Mouse (Mus musculus) embryonic facial prominence, embryonic 14.5 days (tissue): ENCODE measurements at regions not wholly inside any gene's neighbourhood (a gene's known extent, or its start where the extent isn't known, plus 50 kb on each side); places are given as distances from the start of the nearest gene placed in this dataset.
A peak's percentile ranks its signal among the peaks of the same experiment; 100 is the strongest.

Source experiments
- ATAC-seq: fragments of 200-750 bp; cut with Nextera tagmentation; 2 replicates; pipeline ENCODE4 v1.8.0; 2017; ENCODE audit warnings: low read depth, moderate number of reproducible peaks, moderate TSS enrichment
- DNase-seq: peaks from one replicate; pipeline ENCODE4 v3.0.0-alpha.2; 2015; ENCODE audit warnings: low spot score
- H3K27ac ChIP-seq: fragments of 300-500 bp; sonication (generic); replicated peaks from 2 replicates; pipeline ENCODE4 v1.5.1; 2014; ENCODE audit warnings: low read depth, mild to moderate bottlenecking, low read length, moderate library complexity
- H3K27me3 ChIP-seq: fragments of 300-500 bp; sonication (generic); replicated peaks from 2 replicates; pipeline ENCODE4 v1.6.1; 2014; ENCODE audit warnings: low read length; ENCODE audit not compliant: control insufficient read depth, insufficient read depth
- H3K36me3 ChIP-seq: fragments of 300-500 bp; sonication (generic); 2 replicates; pipeline ENCODE4 v1.6.1; 2014; ENCODE audit warnings: low read length, mixed read lengths; ENCODE audit not compliant: control insufficient read depth, insufficient read depth
- H3K4me1 ChIP-seq: fragments of 300-500 bp; sonication (generic); 2 replicates; pipeline ENCODE4 v1.6.1; 2014; ENCODE audit warnings: antibody characterized with exemption, low read length; ENCODE audit not compliant: control insufficient read depth, insufficient read depth
- H3K4me2 ChIP-seq: fragments of 300-500 bp; sonication (generic); 2 replicates; pipeline ENCODE4 v1.6.1; 2014; ENCODE audit warnings: low read depth, mild to moderate bottlenecking, low read length, moderate library complexity, mixed read lengths
- H3K4me3 ChIP-seq: fragments of 300-500 bp; sonication (generic); 2 replicates; pipeline ENCODE4 v1.5.1; 2014; ENCODE audit warnings: low read depth, mild to moderate bottlenecking, low read length
- H3K9ac ChIP-seq: fragments of 300-500 bp; sonication (generic); 2 replicates; pipeline ENCODE4 v1.6.1; 2014; ENCODE audit warnings: low read depth, mild to moderate bottlenecking, low read length, moderate library complexity, mixed read lengths
- H3K9me3 ChIP-seq: fragments of 300-500 bp; sonication (generic); 2 replicates; pipeline ENCODE4 v1.6.1; 2016; ENCODE audit warnings: low read length; ENCODE audit not compliant: control insufficient read depth
- WGBS: fragments of 180-500 bp; shearing (Covaris S2); extraction: QIAGEN DNeasy Blood & Tissue Kit; methylation state at CpG from one replicate; pipeline ENCODE4 v1.1.7; 2014; 5-methylcytosine and 5-hydroxymethylcytosine counted together

DNA sequence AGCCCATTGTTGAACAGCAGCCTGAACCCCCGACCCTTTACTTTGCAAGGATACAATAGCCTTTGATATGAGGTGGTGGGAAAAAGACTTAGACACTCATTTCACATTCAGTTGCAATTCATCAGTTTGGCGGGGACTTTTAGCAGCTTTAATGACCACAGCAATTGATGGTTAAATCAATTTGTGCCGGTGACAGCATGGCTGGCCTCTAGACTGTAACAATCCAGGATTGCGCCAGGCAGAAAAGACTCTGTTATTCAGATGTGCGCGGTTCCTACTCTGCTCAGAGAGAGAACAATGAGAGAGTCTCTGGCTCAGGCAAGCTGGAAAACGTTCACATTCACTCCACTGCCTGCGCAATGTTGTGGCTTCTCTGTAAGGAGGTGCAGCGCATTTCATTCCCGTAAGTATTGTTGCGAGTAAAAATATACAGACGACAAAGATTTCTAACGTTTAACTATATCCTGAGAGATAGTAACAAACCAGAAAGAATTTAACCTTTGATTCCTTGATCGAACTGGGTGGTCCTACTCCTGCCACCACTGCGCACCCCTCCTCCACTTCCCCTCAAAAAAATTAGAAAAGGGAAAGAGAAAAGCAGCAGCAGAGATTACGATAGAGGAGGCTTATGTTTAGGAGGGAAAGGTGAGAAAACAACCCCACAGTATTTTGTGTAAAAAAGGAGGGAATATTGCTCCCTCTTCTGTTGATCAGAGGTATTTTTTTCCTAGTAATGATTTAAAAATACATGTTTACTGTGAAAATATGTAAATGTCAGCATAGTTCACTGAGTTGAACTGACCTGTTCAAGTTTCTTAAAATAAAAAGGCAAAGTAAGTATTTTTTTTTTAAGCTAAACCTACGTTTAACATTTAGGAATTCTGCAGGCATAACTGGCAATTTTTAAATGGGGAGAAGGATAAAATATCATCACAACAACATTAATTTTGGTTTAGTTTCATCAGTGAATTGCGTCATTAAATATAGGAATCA is 267.6 kb downstream of the Rfpl4b start:
- Histone ChIP-seq H3K36me3 (no peaks in the 10 kb centered on the region), H3K9me3 (0 out of 2 replicates have a peak, but pooled peaks cover 1% of the 10 kb centered on the region), H3K4me3 (peak overlapping the region; percentile 31), H3K27me3 (no peaks in the 10 kb centered on the region), H3K9ac (peak overlapping the region; percentile 52), H3K4me1 (peaks cover 6% of the 10 kb centered on the region; the same call in 1 of the 2 replicates), H3K4me2 (peak overlapping the region; percentile 60), H3K27ac (peak overlapping the region; percentile 86)
- WGBS: 6% methylated on average over 18 of the region's 18 CpGs
- peak; percentile 97 for ATAC-seq
- peak; percentile 92 for DNase-seq

DNA sequence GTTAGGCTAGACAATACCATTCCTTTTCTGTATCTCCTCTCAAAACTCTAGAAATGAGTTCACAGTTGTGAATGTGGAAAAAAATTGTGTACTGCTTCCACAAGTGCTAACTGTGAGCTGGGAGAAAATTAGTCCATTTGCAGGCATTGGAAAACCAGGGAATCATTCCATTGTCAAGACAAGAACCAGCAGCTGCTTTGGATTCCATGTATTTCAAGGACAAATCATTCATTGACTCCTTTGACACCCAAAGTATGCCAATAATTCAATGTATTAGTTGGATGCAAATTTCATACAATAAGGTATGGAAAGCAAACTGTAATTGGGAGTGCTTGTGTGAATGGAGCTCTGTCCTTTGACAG is 268.3 kb downstream of the Rfpl4b start:
- Histone ChIP-seq H3K4me3 (no peak overlapping the region), H3K36me3 (no peaks in the 10 kb centered on the region), H3K4me1 (peaks cover 6% of the 10 kb centered on the region; the same call in 1 of the 2 replicates), H3K27ac (peak overlapping the region; percentile 86), H3K9ac (peak overlapping the region; percentile 52; the same call in 1 of the 2 replicates), H3K27me3 (no peaks in the 10 kb centered on the region), H3K9me3 (0 out of 2 replicates have a peak, but pooled peaks cover 4% of the 10 kb centered on the region), H3K4me2 (peak overlapping the region; percentile 60)
- ATAC-seq (0 out of 2 replicates have a peak, but pooled peaks have one; percentile 18), DNase-seq (no peak)

DNA sequence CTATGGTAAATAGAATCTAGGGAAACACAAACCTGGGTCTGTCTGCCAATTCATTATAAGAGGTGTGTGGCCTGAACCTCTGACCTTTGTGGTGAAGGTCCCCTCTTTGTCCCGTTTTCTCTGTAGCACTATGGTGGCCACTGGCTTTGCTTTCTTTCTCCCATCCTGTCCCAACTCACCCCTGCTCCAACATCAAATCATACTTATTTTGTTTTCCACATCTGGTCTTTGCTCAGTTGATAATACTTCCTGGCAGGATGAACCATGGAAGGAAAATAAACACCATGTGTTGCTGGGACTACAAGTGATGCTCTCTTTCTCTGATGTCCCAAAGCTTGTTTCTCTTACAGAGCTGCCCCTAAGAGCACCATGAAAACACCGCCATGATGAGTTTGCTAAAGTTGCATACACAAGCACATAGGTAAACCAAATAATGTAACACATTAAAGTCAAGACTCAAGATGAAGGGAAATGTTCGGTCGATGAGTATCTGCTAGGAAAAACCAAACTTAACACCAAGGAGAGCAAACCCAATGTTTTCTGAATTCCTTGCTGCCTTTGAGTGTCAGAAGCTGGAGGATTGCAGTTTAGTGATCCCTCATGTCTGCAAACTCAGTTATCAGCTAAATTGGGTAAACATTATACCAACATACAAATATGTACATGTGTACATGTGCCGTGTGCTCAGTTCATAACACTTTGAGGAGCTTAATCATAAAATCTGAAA is 269.1 kb downstream of the Rfpl4b start:
- H3K4me1 ChIP-seq: peaks cover 6% of the 10 kb centered on the region; the same call in 1 of the 2 replicates
- 75% methylated on average over 5 of the region's 5 CpGs for WGBS
- H3K27ac ChIP-seq: no peak overlapping the region
- no peaks in the 10 kb centered on the region for H3K36me3 ChIP-seq
- ATAC-seq (no peak), DNase-seq (no peak)
- no peak overlapping the region for H3K4me2 ChIP-seq
- 0 out of 2 replicates have a peak, but pooled peaks cover 4% of the 10 kb centered on the region for H3K9me3 ChIP-seq
- H3K9ac ChIP-seq: no peak overlapping the region
- no peaks in the 10 kb centered on the region for H3K27me3 ChIP-seq
- no peak overlapping the region for H3K4me3 ChIP-seq

DNA sequence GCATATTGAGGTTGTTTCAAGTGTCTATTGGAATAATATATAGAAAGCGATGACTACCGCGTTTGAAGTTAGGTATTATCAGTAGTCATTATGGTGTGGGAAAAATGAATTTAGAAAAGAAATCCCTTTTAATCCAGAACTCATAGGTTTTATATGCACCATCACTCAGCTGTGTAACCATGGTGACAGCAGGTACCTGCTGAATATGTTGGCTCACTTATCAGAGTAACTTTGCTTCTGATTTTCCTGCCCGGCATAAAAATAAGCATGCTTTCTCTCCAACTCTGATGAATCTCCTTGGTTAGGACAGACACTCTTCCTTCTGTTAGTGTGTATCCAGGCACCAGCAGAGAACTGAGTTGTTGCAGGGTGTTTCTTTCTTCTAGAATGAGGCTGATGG is 281.5 kb downstream of the Rfpl4b start:
- no peak overlapping the region for H3K4me2 ChIP-seq
- no peak for ATAC-seq
- no peaks in the 10 kb centered on the region for H3K36me3 ChIP-seq
- H3K4me1 ChIP-seq: no peaks in the 10 kb centered on the region
- no peak overlapping the region for H3K4me3 ChIP-seq
- no peaks in the 10 kb centered on the region for H3K27me3 ChIP-seq
- 93% methylated on average over 4 of the region's 4 CpGs for WGBS
- no peak overlapping the region for H3K27ac ChIP-seq
- no peaks in the 10 kb centered on the region for H3K9me3 ChIP-seq
- H3K9ac ChIP-seq: no peak overlapping the region
- DNase-seq: no peak

- H3K4me2 ChIP-seq: no peak overlapping the region
- no peak overlapping the region for H3K9ac ChIP-seq
- no peaks in the 10 kb centered on the region for H3K36me3 ChIP-seq
- no peak overlapping the region for H3K27ac ChIP-seq
- H3K4me3 ChIP-seq: no peak overlapping the region
- no peaks in the 10 kb centered on the region for H3K9me3 ChIP-seq
- H3K4me1 ChIP-seq: no peaks in the 10 kb centered on the region
- no peak for ATAC-seq
- no peaks in the 10 kb centered on the region for H3K27me3 ChIP-seq
- no peak for DNase-seq
Observed at GRCm38 (mm10) chr10:38538766-38539165, 282.8 kb downstream of the Rfpl4b start.

- no peak overlapping the region for H3K9ac ChIP-seq
- WGBS: 47% methylated on average over 2 of the region's 2 CpGs
- ATAC-seq (no peak), DNase-seq (peak; percentile 65)
- H3K36me3 ChIP-seq: no peaks in the 10 kb centered on the region
- H3K4me2 ChIP-seq: no peak overlapping the region
- no peaks in the 10 kb centered on the region for H3K27me3 ChIP-seq
- H3K4me3 ChIP-seq: no peak overlapping the region
- H3K27ac ChIP-seq: peak overlapping the region; percentile 52; the same call in 1 of the 2 replicates
- no peaks in the 10 kb centered on the region for H3K4me1 ChIP-seq
- no peaks in the 10 kb centered on the region for H3K9me3 ChIP-seq
Observed at GRCm38 (mm10) chr10:38516636-38517035, 304.9 kb downstream of the Rfpl4b start.
